Mouse (Mus musculus): ENCODE measurements at regions not wholly inside any gene's neighbourhood (a gene's known extent, or its start where the extent isn't known, plus 50 kb on each side); places are given as distances from the start of the nearest gene placed in this dataset.

- DNase-seq: peak; percentile 86
These were observed 195.7 kb downstream of the Rgs3 start for GRCm38 (mm10) chr4:62755237-62755900.

- DNase-seq: no peak
These were observed 197.1 kb downstream of the Rgs3 start for GRCm38 (mm10) chr4:62756721-62757206.

GRCm38 (mm10) chr4:62760748-62761604 lies 201.3 kb downstream of the Rgs3 start:
- peak; percentile 39 for DNase-seq

GRCm38 (mm10) chr4:62761672-62762071 lies 202.0 kb downstream of the Rgs3 start:
- peak; percentile 94 for DNase-seq

GRCm38 (mm10) chr4:62763990-62764389 lies 201.4 kb upstream of the Zfp618 start:
- peak; percentile 92 for DNase-seq

GRCm38 (mm10) chr4:62769469-62770234 lies 195.7 kb upstream of the Zfp618 start:
- DNase-seq: no peak

- no peak for DNase-seq
These were observed 190.3 kb upstream of the Zfp618 start for GRCm38 (mm10) chr4:62775005-62775609.

- DNase-seq: no peak
These were observed 188.5 kb upstream of the Zfp618 start for GRCm38 (mm10) chr4:62776881-62777280.

GRCm38 (mm10) chr4:62777436-62777835 lies 187.9 kb upstream of the Zfp618 start:
- no peak for DNase-seq

GRCm38 (mm10) chr4:62778621-62779020 lies 186.8 kb upstream of the Zfp618 start:
- no peak for DNase-seq

GRCm38 (mm10) chr4:62780409-62780808 lies 185.0 kb upstream of the Zfp618 start:
- peak; percentile 96 for DNase-seq

GRCm38 (mm10) chr4:62780837-62781236 lies 184.5 kb upstream of the Zfp618 start:
- DNase-seq: no peak

- no peak for DNase-seq
These were observed 184.0 kb upstream of the Zfp618 start for GRCm38 (mm10) chr4:62781309-62781800.

- no peak for DNase-seq
These were observed 179.7 kb upstream of the Zfp618 start for GRCm38 (mm10) chr4:62785711-62786110.

- DNase-seq: peak; percentile 71
These were observed 175.7 kb upstream of the Zfp618 start for GRCm38 (mm10) chr4:62789696-62790095.

GRCm38 (mm10) chr4:62793582-62793981 lies 171.8 kb upstream of the Zfp618 start:
- no peak for DNase-seq

- no peak for DNase-seq
These were observed 169.8 kb upstream of the Zfp618 start for GRCm38 (mm10) chr4:62795538-62795937.

- DNase-seq: no peak
These were observed 165.4 kb upstream of the Zfp618 start for GRCm38 (mm10) chr4:62799923-62800322.

GRCm38 (mm10) chr4:62805841-62806240 lies 159.5 kb upstream of the Zfp618 start:
- peak; percentile 45 for DNase-seq

- DNase-seq: no peak
These were observed 158.6 kb upstream of the Zfp618 start for GRCm38 (mm10) chr4:62806786-62807185.

GRCm38 (mm10) chr4:62807926-62808552 lies 157.3 kb upstream of the Zfp618 start:
- no peak for DNase-seq

- DNase-seq: no peak
These were observed 156.8 kb upstream of the Zfp618 start for GRCm38 (mm10) chr4:62808553-62808950.
